Mouse (Mus musculus): Measurements from ENCODE around the gene Parp16.
"Not testable (repeated sequence)": the region's sequence is repeated elsewhere in the genome, so short reads cannot be mapped to it uniquely, and the experiment has no call there.

Gene Parp16

DNA sequence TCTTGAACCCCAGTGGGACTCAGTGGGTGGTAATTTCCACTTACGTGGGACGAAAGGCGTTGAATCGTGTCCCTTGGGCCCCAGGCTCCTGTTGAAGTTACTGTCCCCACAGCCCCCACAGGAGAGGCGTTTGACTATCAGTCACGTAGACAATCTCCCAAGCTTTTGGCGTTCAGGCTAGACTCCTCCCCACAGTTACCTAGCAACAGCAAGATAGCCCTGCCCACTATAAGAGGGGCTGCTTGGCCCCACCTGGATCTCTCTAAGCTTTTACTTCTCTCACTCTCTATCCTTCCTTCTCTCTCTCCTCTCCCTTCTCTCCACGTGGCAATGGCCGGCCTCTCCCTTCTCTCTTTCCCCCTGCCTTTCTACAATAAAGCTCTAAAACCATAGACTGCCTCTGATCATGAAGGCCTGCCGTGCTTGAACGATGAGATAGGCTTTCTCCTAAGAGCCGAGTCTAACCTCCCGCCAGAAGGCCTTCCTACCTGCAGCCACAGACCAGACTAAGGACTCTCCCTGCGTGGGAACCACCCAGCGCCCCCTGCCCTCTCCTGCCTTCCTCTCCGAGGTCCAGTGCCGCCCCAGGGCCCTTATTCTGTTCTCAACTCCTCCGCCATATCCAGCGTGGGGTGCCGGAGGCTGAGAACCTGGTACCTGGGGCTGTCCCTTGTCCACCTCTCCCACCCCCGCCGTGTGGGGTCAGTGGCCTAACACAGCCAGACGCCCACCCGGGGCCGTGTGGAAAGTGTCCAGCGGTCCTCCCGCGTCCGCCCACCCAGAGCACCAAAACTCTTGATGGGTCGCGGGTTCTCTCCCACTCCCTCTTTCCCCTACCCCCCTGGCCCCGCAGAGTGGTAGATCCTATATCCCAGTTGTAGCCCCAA, 13.4 kb downstream of the Parp16 start:
- DNase-seq (ENCODE audit: low spot score), result no peak

DNA sequence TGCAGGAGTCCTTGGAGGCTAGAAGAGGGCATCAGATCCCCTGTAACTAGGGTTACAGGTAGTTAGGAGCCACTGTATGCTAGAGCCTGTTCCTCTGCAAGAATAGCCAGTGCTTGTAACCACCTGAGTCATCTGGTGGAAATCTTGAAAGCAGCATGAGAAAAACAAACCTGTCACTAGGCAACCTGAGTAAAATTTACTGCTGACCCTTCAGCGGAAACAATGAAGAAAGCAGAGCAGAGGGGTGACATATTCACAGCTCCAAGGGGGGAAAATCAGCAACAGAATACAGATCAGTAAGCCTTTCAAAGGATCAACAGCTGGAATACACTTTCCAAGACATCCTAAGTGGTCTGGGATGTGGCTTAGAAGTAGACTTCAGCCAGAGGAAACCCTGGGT, 16.4 kb downstream of the Parp16 start:
- no peak for DNase-seq (ENCODE audit: low spot score)

DNA sequence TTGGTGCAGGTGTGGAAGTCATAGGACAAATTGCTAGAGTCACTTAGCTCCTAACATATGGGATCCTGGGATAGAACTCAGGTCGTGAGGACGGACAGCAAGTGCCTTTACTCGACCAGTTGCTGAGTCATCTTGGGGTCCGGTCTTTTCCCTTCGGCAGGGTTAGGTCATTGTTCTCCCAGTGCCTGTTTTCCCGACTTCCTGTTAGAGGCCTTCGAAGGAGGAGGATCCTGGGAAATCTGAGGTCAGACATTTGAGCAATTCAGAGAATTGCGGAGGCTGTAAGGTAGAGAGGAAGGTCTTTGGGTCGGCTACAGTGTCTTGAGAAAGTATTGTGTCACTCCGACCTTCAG, 19.2 kb downstream of the Parp16 start:
- peak; percentile 75 for DNase-seq (ENCODE audit: low spot score)

GRCm38 (mm10) chr9:65214778-65215493, 19.8 kb downstream of the Parp16 start:
- peak; percentile 87 for DNase-seq (ENCODE audit: low spot score)

DNA sequence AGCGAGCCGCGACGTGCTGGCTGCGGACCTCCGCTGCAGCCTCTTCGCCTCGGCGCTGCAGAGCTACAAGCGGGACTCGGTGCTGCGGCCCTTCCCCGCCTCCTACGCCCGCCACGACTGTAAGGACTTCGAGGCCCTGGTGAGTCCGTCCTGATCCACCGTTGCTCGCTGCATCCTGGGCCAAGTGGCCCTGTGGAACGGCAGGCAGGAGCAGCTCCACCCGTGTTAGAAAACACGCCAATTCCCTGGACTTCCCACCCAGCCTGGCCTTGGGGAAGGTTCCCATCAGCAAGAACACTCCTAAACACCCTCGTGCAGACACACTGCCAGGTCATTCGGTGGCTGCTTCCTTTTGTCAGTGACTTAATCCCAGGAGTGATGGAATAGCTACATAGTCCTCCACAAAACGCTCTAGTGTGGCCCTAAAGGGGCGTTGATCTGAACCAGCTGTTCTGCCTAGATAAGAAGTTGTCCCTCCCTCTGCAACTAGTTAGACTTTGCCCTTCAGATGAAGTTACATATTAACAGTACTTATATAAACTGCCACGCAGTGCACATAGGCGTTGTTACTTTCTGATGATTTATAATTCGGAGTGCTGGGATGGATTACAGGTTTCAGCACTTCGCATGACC, 20.5 kb downstream of the Parp16 start:
- peak; percentile 67 for DNase-seq (ENCODE audit: low spot score)

- DNase-seq (ENCODE audit: low spot score), result no peak
Observed at GRCm38 (mm10) chr9:65216972-65217371, 21.8 kb downstream of the Parp16 start.

- no peak for DNase-seq (ENCODE audit: low spot score)
Observed at GRCm38 (mm10) chr9:65217661-65218060, 22.5 kb downstream of the Parp16 start.

- no peak for DNase-seq (ENCODE audit: low spot score)
Observed at GRCm38 (mm10) chr9:65218916-65219315, 23.8 kb downstream of the Parp16 start.

DNA sequence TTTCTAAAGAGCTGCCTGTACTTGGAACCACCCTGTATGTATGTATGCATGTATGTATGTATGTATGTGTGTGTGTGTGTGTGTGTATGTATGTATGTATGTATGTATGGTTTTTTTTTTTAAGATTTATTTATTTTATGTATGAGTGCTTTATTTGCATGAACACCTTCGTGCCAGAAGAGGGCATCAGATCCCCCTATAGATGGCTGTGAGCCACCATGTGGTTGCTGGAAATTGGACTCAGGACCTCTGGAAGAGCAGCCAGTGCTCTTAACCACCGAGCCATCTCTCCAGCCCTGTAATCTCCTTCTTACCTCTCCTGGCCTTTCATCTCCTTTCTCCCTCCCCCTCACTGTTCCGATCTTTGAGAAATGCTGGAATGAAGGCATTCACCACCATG, 25.2 kb downstream of the Parp16 start:
- not testable (repeated sequence) for DNase-seq (ENCODE audit: low spot score)

DNA sequence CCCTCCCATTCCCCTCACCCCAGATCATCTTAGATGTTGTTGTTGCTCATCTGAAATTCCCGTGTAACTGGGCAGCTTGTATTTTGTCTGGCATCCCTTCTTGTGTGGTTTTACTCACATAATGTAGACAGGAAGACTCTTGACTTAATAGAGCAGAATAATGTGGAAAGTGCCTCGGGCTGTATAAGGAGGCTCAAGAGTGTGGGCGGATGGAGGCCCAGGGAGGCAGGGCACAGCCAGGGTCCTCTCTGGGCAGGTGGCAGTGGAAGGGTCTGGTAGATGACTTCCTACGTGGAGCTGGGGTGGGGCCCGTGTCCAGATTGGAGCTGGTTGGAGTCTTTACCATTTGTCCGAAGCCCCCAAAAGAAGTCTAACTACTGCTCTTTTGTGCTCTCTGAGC, 28.8 kb downstream of the Parp16 start:
- no peak for DNase-seq (ENCODE audit: low spot score)

DNA sequence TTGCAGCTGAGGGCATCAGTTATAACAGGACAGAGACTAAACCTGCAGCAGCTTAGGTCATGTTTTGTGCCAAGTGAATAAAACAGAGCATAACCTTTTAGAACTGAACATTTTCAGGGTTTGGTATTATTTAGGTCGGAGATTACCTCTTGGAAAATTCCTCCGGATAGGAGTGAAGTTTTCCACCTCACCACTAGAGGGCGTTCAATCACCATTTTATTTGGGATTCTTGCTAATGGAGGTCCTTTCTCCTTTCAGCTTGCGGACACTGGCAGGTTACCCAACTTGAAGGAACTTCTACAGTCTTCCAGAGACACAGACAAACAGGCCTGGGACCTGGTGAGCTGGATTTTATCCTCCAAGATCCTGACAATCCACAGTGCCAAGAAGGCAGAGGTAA, 30.6 kb downstream of the Parp16 start:
- DNase-seq (ENCODE audit: low spot score), result peak; percentile 71

GRCm38 (mm10) chr9:65230250-65230649, 35.1 kb downstream of the Parp16 start:
- DNase-seq (ENCODE audit: low spot score), result no peak

- DNase-seq (ENCODE audit: low spot score), result no peak
Observed at GRCm38 (mm10) chr9:65231284-65231683, 36.1 kb downstream of the Parp16 start.

GRCm38 (mm10) chr9:65233243-65233985, 38.3 kb downstream of the Parp16 start:
- DNase-seq (ENCODE audit: low spot score), result no peak

DNA sequence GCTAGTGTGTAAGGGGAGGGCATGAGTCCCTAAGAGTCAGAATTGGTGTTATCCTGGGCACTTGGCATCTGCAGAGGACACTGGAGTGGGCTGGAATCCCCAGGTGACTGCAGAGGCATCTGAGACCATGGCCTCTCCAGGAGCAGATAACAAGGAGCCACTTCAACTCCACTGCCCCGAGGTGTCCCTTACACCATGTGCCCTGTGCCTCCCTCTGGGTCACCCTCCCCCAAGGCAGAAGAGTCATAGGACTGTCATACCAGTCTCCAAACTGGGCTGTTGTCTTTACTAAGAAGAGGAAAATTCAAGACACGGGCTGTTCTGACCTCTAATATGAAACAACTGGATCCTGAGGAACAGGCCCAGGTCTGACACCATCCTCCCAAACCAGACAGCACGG, 39.6 kb downstream of the Parp16 start:
- no peak for DNase-seq (ENCODE audit: low spot score)

- DNase-seq (ENCODE audit: low spot score), result no peak
Observed at GRCm38 (mm10) chr9:65235601-65236000, 40.4 kb downstream of the Parp16 start.

DNA sequence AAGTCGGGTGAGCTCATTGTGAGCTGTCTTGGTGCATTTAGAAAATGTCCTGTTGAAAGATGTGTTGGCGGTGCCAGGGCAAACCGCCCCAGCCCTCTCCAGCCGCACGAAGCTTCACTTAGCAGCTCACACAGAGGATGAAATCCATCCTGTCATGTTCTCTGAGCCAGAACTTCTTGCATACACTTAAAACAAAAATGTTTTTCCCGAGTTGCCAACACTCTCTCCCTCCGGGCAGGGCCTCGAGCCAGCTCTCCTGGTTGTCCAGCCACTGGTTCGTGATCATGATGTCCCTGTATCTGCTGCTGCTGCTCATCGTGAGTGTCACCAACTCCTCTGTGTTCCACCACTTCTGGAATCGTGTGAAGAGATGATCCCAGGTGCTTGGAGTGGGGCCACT, 42.5 kb downstream of the Parp16 start:
- no peak for DNase-seq (ENCODE audit: low spot score)

GRCm38 (mm10) chr9:65238191-65238760, 43.1 kb downstream of the Parp16 start:
- peak; percentile 40 for DNase-seq (ENCODE audit: low spot score)

DNA sequence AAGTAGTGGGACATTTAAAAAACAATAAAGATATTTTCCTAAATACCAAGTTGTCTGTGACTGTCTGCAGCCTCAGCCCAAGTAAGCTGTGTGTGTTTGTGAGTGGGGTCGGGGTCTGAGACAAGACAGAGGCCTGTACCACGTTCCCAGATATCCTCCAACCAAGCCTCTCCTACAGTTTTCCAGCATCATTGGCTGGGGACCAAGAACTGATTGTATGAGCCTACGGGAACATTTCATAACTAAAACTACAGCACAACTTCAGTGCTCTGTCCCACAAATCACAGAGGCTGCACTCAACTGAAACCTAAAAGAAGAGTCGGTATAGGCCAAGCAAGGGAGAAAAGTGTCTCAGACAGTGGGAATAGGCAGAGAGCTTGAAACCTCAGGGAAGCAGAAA, 44.0 kb downstream of the Parp16 start:
- DNase-seq (ENCODE audit: low spot score), result no peak

DNA sequence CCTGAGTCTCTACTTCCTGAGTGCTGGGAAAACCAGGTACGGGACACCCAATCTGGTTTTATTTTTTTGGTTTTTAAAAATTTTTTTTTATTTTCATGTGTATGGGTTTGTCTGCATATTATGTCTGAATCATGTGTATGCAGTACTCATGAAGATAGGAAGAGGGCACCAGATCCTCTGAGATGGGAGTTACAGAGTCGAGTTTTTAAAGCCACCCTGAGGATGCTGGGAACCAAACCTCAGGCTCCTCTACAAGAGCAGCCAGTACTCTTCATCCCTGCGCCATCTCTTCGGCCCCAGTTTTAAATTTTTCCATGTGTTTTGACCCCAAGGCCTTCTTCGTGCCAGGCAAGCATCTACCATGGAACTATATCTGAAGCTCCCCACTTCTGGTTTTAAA, 44.6 kb downstream of the Parp16 start:
- DNase-seq (ENCODE audit: low spot score), result no peak

GRCm38 (mm10) chr9:65240587-65240986, 45.4 kb downstream of the Parp16 start:
- DNase-seq (ENCODE audit: low spot score), result no peak

GRCm38 (mm10) chr9:65241973-65242372, 46.8 kb downstream of the Parp16 start:
- no peak for DNase-seq (ENCODE audit: low spot score)
